Mouse (Mus musculus): ENCODE data around the gene Col6a1.

DNA sequence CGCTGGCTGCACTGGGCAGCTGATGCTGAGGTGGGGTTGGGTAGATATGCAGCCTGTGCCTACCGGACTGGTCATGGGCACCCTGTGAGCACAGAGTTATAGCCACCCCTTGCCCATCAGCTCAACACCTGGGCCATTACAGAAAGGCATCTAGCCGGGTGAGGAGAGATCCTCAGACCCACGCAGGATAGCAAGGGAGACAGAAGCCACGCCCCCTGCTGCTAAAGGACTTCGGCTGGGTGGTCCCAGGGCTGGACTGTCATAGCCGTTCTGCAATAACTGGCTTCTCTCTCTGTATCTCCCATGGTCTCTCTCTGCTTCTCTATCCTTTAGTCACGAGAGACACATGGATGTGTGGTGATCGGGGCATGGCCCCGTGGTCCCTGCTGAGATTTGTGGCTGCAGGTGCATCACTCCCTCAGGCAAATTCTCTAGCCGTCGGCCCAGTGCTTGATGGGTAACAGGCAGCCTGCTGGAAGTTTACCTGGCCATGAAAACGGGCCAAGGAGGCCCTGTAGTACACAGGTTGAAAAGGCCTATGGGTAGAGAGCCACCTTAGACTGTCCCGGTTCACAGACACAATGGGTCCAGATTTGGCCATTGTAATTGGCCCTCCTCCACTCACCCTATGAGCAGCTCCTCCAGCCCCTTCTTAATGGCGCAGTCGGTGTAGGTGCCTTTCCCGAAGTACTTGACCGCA, 3.1 kb downstream of the Col6a1 start:
- TF ChIP-seq CTCF (IDR thresholded peaks at IDR 0.05; ENCODE audit: borderline replicate concordance, extremely low read depth, insufficient read depth, insufficient read length) (no peak), POLR2A (IDR thresholded peaks at IDR 0.05; ENCODE audit: borderline replicate concordance, extremely low read depth, insufficient read depth, insufficient read length, poor library complexity, severe bottlenecking) (no peak)
